Mouse (Mus musculus): Measurements from ENCODE around the gene Gm11757. TPM values are rescaled to one million over a fixed set of nuclear protein-coding genes. Genes with fewer than 3 reads are reported as not detected.
"Not testable (repeated sequence)": the region's sequence is repeated elsewhere in the genome, so short reads cannot be mapped to it uniquely, and the experiment has no call there.

The Gm11757 gene
- not detected for total RNA-seq (2021)
- long read RNA-seq, experiment 1 = 0 reads
- long read RNA-seq, experiment 2 = 0 reads

- DNase-seq; intact Hi-C loops (cut with DNase I): not testable (repeated sequence)
These were observed at the start of gene Gm11757 for GRCm38 (mm10) chr4:73891012-73891411. Gene Gm11757, minus strand, starts transcription at chr4:73891112.

GRCm38 (mm10) chr4:73920660-73921059 is 29.7 kb upstream of the Gm11757 start, which contains the start of gene Gm11756:
Gene Gm11756, minus strand, starts transcription at chr4:73920760.
- intact Hi-C loops (cut with DNase I) = not testable (repeated sequence)

GRCm38 (mm10) chr4:73905853-73906252 is 14.9 kb upstream of the Gm11757 start, which contains the start of gene Gm13871:
Gene Gm13871, minus strand, starts transcription at chr4:73905953.
- DNase-seq; intact Hi-C loops (cut with DNase I): not testable (repeated sequence)

More at GRCm38 (mm10) chr4:73920660-73921059, 29.7 kb upstream of the Gm11757 start, which contains the start of gene Gm11756:
- not testable (repeated sequence) for DNase-seq

GRCm38 (mm10) chr4:73876166-73876565 is 14.7 kb downstream of the Gm11757 start, which contains the start of gene Gm11758:
Gene Gm11758, minus strand, starts transcription at chr4:73876266.
- intact Hi-C loops (cut with DNase I); DNase-seq: not testable (repeated sequence)

Other genes with a start within 250 kb of the Gm11757 start
- not detected for gene Gm11239, start 222.8 kb downstream of the Gm11757 start, total RNA-seq (2021)
- gene Gm428, start 207.6 kb downstream of the Gm11757 start, total RNA-seq (2021) = not detected
- not detected for gene Rasef, start 100.1 kb downstream of the Gm11757 start, total RNA-seq (2021)
- gene Gm11758, start 14.8 kb downstream of the Gm11757 start, total RNA-seq (2021) = not detected
- not detected for gene Gm13871, start 14.8 kb upstream of the Gm11757 start, total RNA-seq (2021)
- gene Gm11756, start 29.6 kb upstream of the Gm11757 start, total RNA-seq (2021) = 1 to 10 TPM in 1 of 2 experiments, under 1 TPM in 1; 0.84 to 1.1 TPM
- 100 to 1,000 TPM in 1 of 2 experiments, 10 to 100 TPM in 1; 85.8 to 106 TPM for gene 2310002L09Rik, start 59.7 kb upstream of the Gm11757 start, total RNA-seq (2021)
- gene Frmd3, start 122.3 kb upstream of the Gm11757 start, total RNA-seq (2021) = under 1 TPM; 0.22 to 0.31 TPM